Mouse (Mus musculus) skeletal muscle tissue, postnatal 0 days (tissue): ENCODE measurements around the gene Col4a2. TPM values are rescaled to one million over a fixed set of nuclear protein-coding genes. Genes with fewer than 3 reads are reported as not detected.

Experiments used
- polyA plus RNA-seq: library from polyadenylated mRNA; unstranded; fragments of >200 nt; fragmentation: Nextera tagmentation; extraction: Ambion mirVana; gene quantifications from 2 replicates; pipeline ENCODE4 v1.2.1, GENCODE M21; 2015

Gene Col4a2
- polyA plus RNA-seq = 93.5 and 103 TPM in 2 replicates

DNA sequence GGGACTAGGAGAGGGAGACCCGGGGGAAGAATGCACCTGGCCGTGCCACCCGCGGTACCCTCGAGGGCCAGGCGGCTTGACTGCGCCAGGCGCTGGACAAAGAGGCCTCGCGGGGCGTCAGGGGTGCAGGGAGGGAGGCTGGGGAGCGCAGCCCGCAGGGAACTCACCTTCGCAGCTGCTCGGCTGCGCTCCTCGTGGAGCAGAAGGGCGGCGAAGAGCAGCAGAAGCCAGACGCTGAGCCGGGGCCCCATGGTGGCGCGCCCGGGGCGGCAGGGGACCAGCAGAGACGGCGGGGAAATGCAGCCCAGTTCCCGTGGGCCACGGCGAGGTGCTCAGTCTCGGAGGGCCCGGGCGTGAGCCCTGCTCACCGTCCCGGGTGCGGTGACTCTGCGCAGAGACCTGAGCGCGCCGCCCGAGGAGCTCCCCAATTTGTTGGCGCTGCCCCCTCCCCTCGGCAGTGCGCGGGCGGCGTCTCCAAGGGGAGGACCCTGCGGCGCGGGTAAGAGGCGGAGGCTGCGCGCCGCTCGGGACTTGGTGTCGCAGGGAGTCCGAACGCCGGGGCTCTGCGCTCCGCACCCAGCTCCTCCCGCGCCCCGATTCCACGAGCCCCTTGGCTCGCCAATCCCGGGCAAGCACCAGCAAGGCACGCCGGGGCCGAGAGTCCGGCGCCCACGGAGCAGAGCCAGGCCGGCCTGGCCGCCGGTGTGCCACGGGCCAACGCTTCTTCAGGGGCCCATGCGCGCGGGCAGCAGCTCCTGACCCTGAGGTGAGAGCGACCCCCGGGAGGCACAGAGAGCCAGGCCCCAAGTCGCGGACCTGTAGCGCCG is at the start of gene Col4a2, which contains the start of gene Col4a1:
TSS of gene Col4a2 (plus strand) at position 457 of the 827 bp plus-strand sequence.
TSS of gene Col4a1 (minus strand) at position 478 of the 827 bp plus-strand sequence.

DNA sequence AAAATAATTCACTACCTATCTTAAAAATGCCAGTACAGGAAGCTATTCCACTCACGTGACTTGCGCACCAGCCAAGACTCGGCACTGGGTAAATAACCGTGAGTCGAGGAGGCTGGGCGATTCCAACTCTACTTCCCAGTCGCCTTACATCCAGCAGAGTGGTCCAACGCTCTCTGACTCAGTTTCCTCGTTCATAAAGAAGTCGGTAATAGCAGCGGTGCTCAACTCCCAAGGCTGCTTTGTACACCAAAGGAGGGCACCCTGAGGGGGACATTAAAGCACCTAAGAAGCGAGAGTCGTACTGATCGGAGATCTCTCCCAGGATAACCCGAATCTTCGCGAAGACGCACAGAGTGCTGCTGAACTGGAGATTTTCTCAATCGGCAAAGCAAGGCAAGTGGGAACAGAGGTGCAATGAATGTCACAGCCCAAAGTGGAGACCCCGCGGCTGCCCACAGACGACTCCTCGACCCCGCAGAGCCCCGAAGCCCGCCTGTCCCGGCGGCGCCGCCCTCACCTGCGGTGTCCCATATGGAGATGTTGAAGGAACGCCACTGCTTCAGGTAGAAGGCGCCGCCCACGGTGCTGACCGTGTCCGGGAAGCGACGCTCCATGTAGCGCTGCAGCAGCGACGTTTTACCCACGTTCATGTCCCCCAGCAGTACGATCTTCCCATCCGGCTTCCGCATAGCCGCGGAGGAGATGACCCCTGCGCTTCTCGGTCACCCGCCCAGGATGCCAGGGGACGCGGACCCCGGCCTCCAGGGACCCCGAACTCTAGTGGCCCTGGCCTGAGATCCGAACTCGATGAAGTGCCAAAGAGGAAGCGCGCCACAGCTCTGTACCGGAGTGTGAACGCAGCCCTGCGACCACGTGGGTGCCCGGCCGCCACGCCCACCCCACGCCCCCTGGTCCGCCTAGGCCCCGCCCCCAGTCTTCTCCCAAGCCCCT is 165.5 kb downstream of the Col4a2 start, which contains the start of gene Rab20:
TSS of gene Rab20 (minus strand) at position 900 of the 951 bp plus-strand sequence.

DNA sequence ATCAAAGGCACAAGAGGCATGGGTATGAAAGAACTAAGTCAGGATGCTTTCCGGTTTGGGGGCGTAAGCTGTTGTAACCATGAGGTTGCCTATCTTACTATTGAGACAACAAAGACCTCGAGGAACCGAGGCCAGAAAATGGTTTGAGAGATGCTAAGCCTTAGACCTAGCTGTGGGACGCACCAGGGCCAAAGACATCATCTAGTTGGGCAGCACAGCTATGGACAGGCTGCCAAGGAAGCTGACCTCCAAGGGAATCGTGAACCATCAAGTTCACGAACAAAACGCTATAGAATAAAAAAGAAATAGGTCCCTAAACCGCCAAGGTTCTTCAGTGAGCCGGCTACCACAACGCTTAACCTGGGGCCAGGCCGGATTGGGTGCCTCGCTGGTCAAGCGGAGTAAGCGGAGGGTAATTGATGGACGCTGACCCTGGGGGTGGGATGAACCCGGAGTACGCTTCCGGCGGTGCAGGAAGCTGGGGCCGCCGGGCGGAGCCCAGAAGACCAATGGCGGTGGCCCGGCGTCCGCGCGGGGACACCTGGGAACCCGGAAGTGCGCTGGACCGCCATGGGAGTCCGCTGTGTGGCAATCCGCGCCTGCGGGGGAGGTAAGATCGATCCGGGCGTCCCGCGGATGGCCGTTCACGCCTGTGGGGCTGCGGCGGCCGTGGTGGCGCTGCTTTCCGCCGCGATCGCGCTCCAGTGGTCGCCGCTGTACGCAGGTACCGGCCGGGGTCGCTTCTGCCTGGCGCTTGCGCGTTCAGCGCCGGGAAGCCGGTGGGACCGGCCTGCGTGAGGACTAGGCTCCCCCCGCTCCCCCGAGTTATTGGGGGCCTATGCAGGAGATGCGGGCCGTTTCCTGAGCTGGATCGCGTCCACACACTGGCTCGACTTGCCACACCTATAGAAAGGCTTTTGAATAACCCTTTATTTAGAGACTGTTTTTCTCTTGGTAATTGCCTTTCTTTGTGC is 184.7 kb downstream of the Col4a2 start, which contains the start of gene Naxd:
TSS of gene Naxd (plus strand) at position 490 of the 974 bp plus-strand sequence.

Other genes starting within 250 kb of the Col4a2 start
- gene Col4a1, start within 50 bp of the Col4a2 start, polyA plus RNA-seq = 209 and 217 TPM in 2 replicates
- 0.97 and 1.1 TPM in 2 replicates for gene Rab20, start 165.9 kb downstream of the Col4a2 start, polyA plus RNA-seq
- gene Naxd, start 184.7 kb downstream of the Col4a2 start, polyA plus RNA-seq = 51.1 and 60.7 TPM in 2 replicates
- 13.3 and 14.0 TPM in 2 replicates for gene Cars2, start 238.0 kb downstream of the Col4a2 start, polyA plus RNA-seq
- gene Ing1, start 242.8 kb downstream of the Col4a2 start, polyA plus RNA-seq = 18.9 and 22.0 TPM in 2 replicates